ENCODE assay signal across 9 mouse cellular contexts in the genomic region with DNA sequence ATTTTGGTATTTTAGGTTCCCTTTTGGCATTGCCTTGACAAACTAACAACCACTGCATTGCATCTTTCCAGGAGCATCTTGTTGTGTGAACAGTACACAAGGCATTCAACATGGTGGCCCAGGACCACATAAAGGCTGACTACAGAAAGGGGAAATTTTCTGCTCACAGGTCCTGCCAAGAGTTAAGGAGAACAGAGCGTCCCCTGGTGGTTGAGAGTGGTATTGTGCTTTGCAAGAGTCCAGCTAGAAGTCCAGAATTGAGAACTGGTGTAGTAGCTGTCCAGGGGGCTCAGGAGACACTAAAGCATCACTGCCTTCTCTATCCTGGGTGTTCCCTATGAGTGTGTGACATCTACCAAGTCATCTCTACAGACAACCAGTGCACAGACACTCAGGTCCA. TPM values are rescaled to one million over a fixed set of nuclear protein-coding genes. Genes with fewer than 3 reads are reported as not detected.
DNase-seq lines count a peak whose midpoint lies in the region; ATAC-seq lines count a peak whose summit lies in the region.
"Had no signal": no experiment of that assay in that cellular context is flagged by ENCODE, and none has a peak within 500 bp of the region (broad histone marks: within the 10 kb centered on the region; RNA-seq: fewer than 3 reads in every experiment).

No protein-coding gene starts in this region.

- H3K27me3 ChIP-seq in kidney, embryonic 14.5 days (ENCODE audit: control insufficient read depth, insufficient read depth, low read length) = no peaks in the 10 kb centered on the region

- WGBS in kidney, embryonic 14.5 days = 0% methylated on average over 1 of the region's 1 CpGs

- no peak overlapping the region for H3K4me2 ChIP-seq in kidney, embryonic 14.5 days (replicated peaks; ENCODE audit: low read depth, low read length)

- no peak overlapping the region for H3K27ac ChIP-seq in kidney, embryonic 14.5 days (ENCODE audit: low read depth, low read length)
- H3K27ac ChIP-seq: macrophage had no signal

- H3K9ac ChIP-seq in kidney, embryonic 14.5 days (ENCODE audit: low read depth, low read length) = no peak overlapping the region

- no peak overlapping the region for H3K4me3 ChIP-seq in kidney, embryonic 14.5 days (ENCODE audit: low read length)

- H3K4me1 ChIP-seq in kidney, embryonic 14.5 days (ENCODE audit: control insufficient read depth, insufficient read depth, low read length) = no peaks in the 10 kb centered on the region

- ATAC-seq in kidney, embryonic 14.5 days (ENCODE audit: low FRiP score, low TSS enrichment) = no peak
- ATAC-seq in inflammation-experienced regulatory T-cells, adult 6 months = no peak

- no peaks in the 10 kb centered on the region for H3K36me3 ChIP-seq in kidney, embryonic 14.5 days (ENCODE audit: control insufficient read depth, insufficient read depth, low read length)

- DNase-seq in kidney, adult 18-20 months = peak; percentile 71
- peak; percentile 5 to 11 for DNase-seq in CD8-positive naive resting alpha-beta T cell, adult 2 months (ENCODE audit: low read depth in 2 of 2, low spot score in 2 of 2)
- DNase-seq in R1 (ENCODE audit: low read depth, low spot score) = peak; percentile 73
- DNase-seq in cerebellum, postnatal 10 days = peak; percentile 50 to 63
- DNase-seq in kidney, adult 9 months = peak; percentile 68
- DNase-seq in lung, postnatal 36 days = peak; percentile 71

- no peaks in the 10 kb centered on the region for H3K9me3 ChIP-seq in kidney, embryonic 14.5 days (ENCODE audit: control insufficient read depth, low read length)

RNA-seq across cellular contexts. Expression of gene Ihh, which starts 49.0 kb away (rescaled TPM):
- polyA plus RNA-seq in kidney, embryonic 14.5 days (2014; fragmentation: Nextera tagmentation; extraction: Ambion mirVana) = 0.43 and 0.84 TPM in 2 replicates
- polyA plus RNA-seq in inflammation-experienced regulatory T-cells, adult 6 months (2017; shearing (Covaris generic)) = not detected

Comparison
In these comparisons a context has a peak if more than half of its experiments do, and no peak if none do; other contexts are left out.
1. DNase-seq: peak in every context shown above with its lines; median percentile 73 in R1; 71 in kidney, adult 18-20 months; 71 in lung, postnatal 36 days; 68 in kidney, adult 9 months; 56 in cerebellum, postnatal 10 days; 8 in CD8-positive naive resting alpha-beta T cell, adult 2 months.